In the genomic region with DNA sequence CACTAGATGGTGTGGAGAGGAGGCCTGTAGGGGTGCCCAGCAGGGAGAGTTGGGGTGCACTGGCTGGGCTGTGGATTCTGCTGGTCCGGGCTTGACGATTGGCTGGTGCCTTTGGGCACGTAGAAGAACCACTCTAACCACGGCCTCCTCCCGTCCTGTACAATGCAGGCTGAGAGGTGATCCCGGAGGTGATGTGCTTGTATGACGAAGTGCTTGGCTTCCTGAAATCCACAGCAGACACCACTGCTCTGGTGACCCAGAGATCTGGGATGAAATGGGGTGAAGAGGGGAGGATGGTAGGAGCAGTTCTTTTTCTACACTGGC, we compare ENCODE assay signal across 9 mouse cellular contexts. TPM values are rescaled to one million over a fixed set of nuclear protein-coding genes. Genes with fewer than 3 reads are reported as not detected.
DNase-seq lines count a peak whose midpoint lies in the region; ATAC-seq lines count a peak whose summit lies in the region.
"Had no signal": no experiment of that assay in that cellular context is flagged by ENCODE, and none has a peak within 500 bp of the region (broad histone marks: within the 10 kb centered on the region; RNA-seq: fewer than 3 reads in every experiment).

No protein-coding gene starts in this region.

- no peak for DNase-seq in lung, postnatal 36 days
- DNase-seq in limb, embryonic 11.5 days (ENCODE audit: low spot score) = no peak
- DNase-seq in urinary bladder, postnatal 14 days (ENCODE audit: low spot score) = no peak
- DNase-seq in lung, postnatal 4 days = no peak
- DNase-seq in spleen, adult 12 weeks (ENCODE audit: low spot score) = no peak
- DNase-seq: gastrocnemius, postnatal 36 days had no signal

- H3K36me3 ChIP-seq in lung, embryonic 16.5 days (ENCODE audit: control insufficient read depth, insufficient read depth, low read length) = no peaks in the 10 kb centered on the region
- peaks cover 15% of the 10 kb centered on the region for H3K36me3 ChIP-seq in embryonic facial prominence, embryonic 15.5 days
- peaks cover 2% of the 10 kb centered on the region; the same call in 1 of the 2 replicates for H3K36me3 ChIP-seq in limb, embryonic 11.5 days (ENCODE audit: control insufficient read depth, insufficient read depth, low read length)
- H3K36me3 ChIP-seq in stomach, embryonic 14.5 days (ENCODE audit: control insufficient read depth, insufficient read depth, low read length) = peaks cover 7% of the 10 kb centered on the region; the same call in 1 of the 2 replicates

- H3K27ac ChIP-seq in lung, embryonic 16.5 days (ENCODE audit: low read length) = no peak overlapping the region
- no peak overlapping the region for H3K27ac ChIP-seq in embryonic facial prominence, embryonic 15.5 days (replicated peaks)
- H3K27ac ChIP-seq in limb, embryonic 11.5 days (replicated peaks; ENCODE audit: low read depth, low read length) = 0 out of 2 replicates have a peak overlapping the region, but pooled peaks have one; percentile 18
- no peak overlapping the region; the same call in 1 of the 2 replicates for H3K27ac ChIP-seq in stomach, embryonic 14.5 days (ENCODE audit: low read length)

- peaks cover 29% of the 10 kb centered on the region for H3K4me1 ChIP-seq in lung, embryonic 16.5 days (replicated peaks; ENCODE audit: control insufficient read depth, insufficient read depth, low read length)
- peaks cover 35% of the 10 kb centered on the region for H3K4me1 ChIP-seq in embryonic facial prominence, embryonic 15.5 days
- H3K4me1 ChIP-seq in limb, embryonic 11.5 days (ENCODE audit: control insufficient read depth, insufficient read depth, low read length) = peaks cover 23% of the 10 kb centered on the region
- peaks cover 22% of the 10 kb centered on the region for H3K4me1 ChIP-seq in stomach, embryonic 14.5 days (ENCODE audit: control insufficient read depth, insufficient read depth, low read length)

- WGBS in lung, embryonic 16.5 days = 27% methylated on average over 7 of the region's 7 CpGs
- 23% methylated on average over 7 of the region's 7 CpGs for WGBS in embryonic facial prominence, embryonic 15.5 days
- WGBS in limb, embryonic 11.5 days = 9% methylated on average over 7 of the region's 7 CpGs
- 12% methylated on average over 7 of the region's 7 CpGs for WGBS in stomach, embryonic 14.5 days

- peak overlapping the region; percentile 51 for H3K9ac ChIP-seq in lung, embryonic 16.5 days (ENCODE audit: low read length)
- H3K9ac ChIP-seq in embryonic facial prominence, embryonic 15.5 days = no peak overlapping the region
- H3K9ac ChIP-seq in limb, embryonic 11.5 days (ENCODE audit: low read length) = peak overlapping the region; percentile 36
- peak overlapping the region; percentile 25; the same call in 1 of the 2 replicates for H3K9ac ChIP-seq in stomach, embryonic 14.5 days (replicated peaks; ENCODE audit: low read depth, low read length)

- no peaks in the 10 kb centered on the region for H3K9me3 ChIP-seq in lung, embryonic 16.5 days (ENCODE audit: control insufficient read depth, low read length)
- H3K9me3 ChIP-seq in embryonic facial prominence, embryonic 15.5 days (replicated peaks) = no peaks in the 10 kb centered on the region
- no peaks in the 10 kb centered on the region for H3K9me3 ChIP-seq in limb, embryonic 11.5 days (ENCODE audit: control insufficient read depth, low read length)
- H3K9me3 ChIP-seq in stomach, embryonic 14.5 days (ENCODE audit: control insufficient read depth, low read depth, low read length) = no peaks in the 10 kb centered on the region

- no peaks in the 10 kb centered on the region for H3K27me3 ChIP-seq in lung, embryonic 16.5 days (ENCODE audit: control insufficient read depth, insufficient read depth, low read depth, low read length)
- no peaks in the 10 kb centered on the region for H3K27me3 ChIP-seq in embryonic facial prominence, embryonic 15.5 days
- H3K27me3 ChIP-seq in limb, embryonic 11.5 days (ENCODE audit: control insufficient read depth, insufficient read depth, low read length) = no peaks in the 10 kb centered on the region
- no peaks in the 10 kb centered on the region for H3K27me3 ChIP-seq in stomach, embryonic 14.5 days (ENCODE audit: control insufficient read depth, insufficient read depth, low read length)

- H3K4me2 ChIP-seq in lung, embryonic 16.5 days (ENCODE audit: low read depth, low read length) = peak overlapping the region; percentile 97
- peak overlapping the region; percentile 95 for H3K4me2 ChIP-seq in embryonic facial prominence, embryonic 15.5 days (replicated peaks)
- H3K4me2 ChIP-seq in limb, embryonic 11.5 days (ENCODE audit: low read depth, severe bottlenecking) = peak overlapping the region; percentile 87
- peak overlapping the region; percentile 96 for H3K4me2 ChIP-seq in stomach, embryonic 14.5 days (replicated peaks; ENCODE audit: low read depth, low read length)

- ATAC-seq in lung, embryonic 16.5 days (ENCODE audit: low read depth) = 0 out of 2 replicates have a peak, but pooled peaks have one; percentile 2
- no peak for ATAC-seq in embryonic facial prominence, embryonic 15.5 days (ENCODE audit: insufficient number of reproducible peaks, low FRiP score, low TSS enrichment, low read depth)
- no peak; the same call in 1 of the 2 replicates for ATAC-seq in limb, embryonic 11.5 days (ENCODE audit: insufficient number of reproducible peaks, low FRiP score, low TSS enrichment, low read depth)
- no peak for ATAC-seq in stomach, embryonic 14.5 days (ENCODE audit: insufficient number of reproducible peaks, insufficient read depth, low FRiP score, low read depth)

- peak overlapping the region; percentile 32 for H3K4me3 ChIP-seq in lung, embryonic 16.5 days (ENCODE audit: low read length)
- peak overlapping the region; percentile 25 for H3K4me3 ChIP-seq in embryonic facial prominence, embryonic 15.5 days (replicated peaks)
- peak overlapping the region; percentile 58 for H3K4me3 ChIP-seq in limb, embryonic 11.5 days (ENCODE audit: low read depth, low read length)
- peak overlapping the region; percentile 62 for H3K4me3 ChIP-seq in stomach, embryonic 14.5 days (ENCODE audit: low read depth, low read length)

RNA-seq across cellular contexts. Expression of a gene that starts 36.4 kb away (rescaled TPM):
- polyA plus RNA-seq in lung, embryonic 16.5 days (2015; fragmentation: Nextera tagmentation; extraction: Ambion mirVana) = 22.9 and 23.9 TPM in 2 replicates
- polyA plus RNA-seq in embryonic facial prominence, embryonic 15.5 days (2015; fragmentation: Nextera tagmentation; extraction: Ambion mirVana) = 22.2 and 25.4 TPM in 2 replicates
- 35.5 and 36.0 TPM in 2 replicates for polyA plus RNA-seq in limb, embryonic 11.5 days (2014; fragmentation: Nextera tagmentation; extraction: Ambion mirVana)
- 29.1 and 30.6 TPM in 2 replicates for polyA plus RNA-seq in stomach, embryonic 14.5 days (2014; fragmentation: Nextera tagmentation; extraction: Ambion mirVana)
